ENCODE assay signal across 17 mouse cellular contexts in genomic region chr14:27953814-27954213, GRCm38 (mm10).
"Had no signal": no experiment of that assay in that cellular context is flagged by ENCODE, and none has a peak within 500 bp of the region (broad histone marks: within the 10 kb centered on the region; RNA-seq: fewer than 3 reads in every experiment).

No protein-coding gene starts in this region.

- DNase-seq: kidney, adult 2 months; kidney, postnatal 14 days; layer of hippocampus, postnatal 36 days; lung, adult 18-20 months; lung, postnatal 4 days; retina, postnatal 1 day; right cerebral cortex, postnatal 14 days; thymus, adult 2 months; thymus, postnatal 25 days had no signal

- H3K9me3 ChIP-seq: kidney, embryonic 15.5 days; midbrain, embryonic 10.5 days; midbrain, embryonic 15.5 days; neural tube, embryonic 13.5 days; stomach, embryonic 15.5 days had no signal

- H3K27me3 ChIP-seq: kidney, embryonic 15.5 days; limb, embryonic 13.5 days; midbrain, embryonic 15.5 days; neural tube, embryonic 13.5 days; stomach, embryonic 15.5 days had no signal

- ATAC-seq: lung, postnatal 0 days; midbrain, embryonic 15.5 days had no signal

- H3K4me1 ChIP-seq: kidney, embryonic 15.5 days; midbrain, embryonic 10.5 days; midbrain, embryonic 15.5 days; stomach, embryonic 15.5 days had no signal

- H3K4me2 ChIP-seq: kidney, embryonic 15.5 days; limb, embryonic 13.5 days; midbrain, embryonic 15.5 days; neural tube, embryonic 13.5 days; stomach, embryonic 15.5 days had no signal

- H3K4me3 ChIP-seq: kidney, embryonic 15.5 days; limb, embryonic 13.5 days; midbrain, embryonic 10.5 days; midbrain, embryonic 15.5 days; neural tube, embryonic 13.5 days; stomach, embryonic 15.5 days had no signal

- H3K36me3 ChIP-seq: kidney, embryonic 15.5 days; limb, embryonic 13.5 days; midbrain, embryonic 10.5 days; midbrain, embryonic 15.5 days; neural tube, embryonic 13.5 days; stomach, embryonic 15.5 days had no signal

- H3K27ac ChIP-seq: kidney, embryonic 15.5 days; limb, embryonic 13.5 days; liver, embryonic 14.5 days; midbrain, embryonic 10.5 days; midbrain, embryonic 15.5 days; neural tube, embryonic 13.5 days; stomach, embryonic 15.5 days had no signal

- H3K9ac ChIP-seq: kidney, embryonic 15.5 days; limb, embryonic 13.5 days; liver, embryonic 14.5 days; midbrain, embryonic 15.5 days; neural tube, embryonic 13.5 days; stomach, embryonic 15.5 days had no signal
